Mouse (Mus musculus) B cell, adult 2 months (primary cell): ENCODE results near the gene Oxld1.
A peak's percentile ranks its signal among the peaks of the same experiment; 100 is the strongest.

ENCODE experiments used
- DNase-seq, 2 experiments: peaks; one replicate each; pipeline ENCODE4 v3.0.0; 2022

Oxld1 gene

DNA sequence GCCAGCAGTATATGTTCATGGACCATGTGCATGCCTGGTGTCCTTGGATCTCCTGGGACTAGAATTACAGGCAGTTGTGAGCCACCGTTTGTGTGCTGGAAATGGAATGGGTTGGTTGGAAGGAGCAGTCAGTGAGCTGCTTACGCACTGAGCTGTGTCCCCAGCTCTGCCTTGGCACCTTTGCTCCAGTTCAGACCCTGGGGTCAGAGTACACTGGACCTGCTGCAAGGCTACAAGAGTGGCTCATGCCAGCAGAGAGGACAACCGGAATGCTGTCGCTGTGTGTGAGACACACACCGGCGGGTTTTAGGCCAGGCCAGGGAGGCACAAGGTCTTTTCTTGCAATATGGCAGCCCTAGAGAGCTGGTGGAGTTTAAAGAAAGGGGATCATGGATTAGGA, 14.2 kb upstream of the Oxld1 start:
- no peak for DNase-seq

GRCm38 (mm10) chr11:120467736-120468092, 9.8 kb upstream of the Oxld1 start:
- DNase-seq: no peak

DNA sequence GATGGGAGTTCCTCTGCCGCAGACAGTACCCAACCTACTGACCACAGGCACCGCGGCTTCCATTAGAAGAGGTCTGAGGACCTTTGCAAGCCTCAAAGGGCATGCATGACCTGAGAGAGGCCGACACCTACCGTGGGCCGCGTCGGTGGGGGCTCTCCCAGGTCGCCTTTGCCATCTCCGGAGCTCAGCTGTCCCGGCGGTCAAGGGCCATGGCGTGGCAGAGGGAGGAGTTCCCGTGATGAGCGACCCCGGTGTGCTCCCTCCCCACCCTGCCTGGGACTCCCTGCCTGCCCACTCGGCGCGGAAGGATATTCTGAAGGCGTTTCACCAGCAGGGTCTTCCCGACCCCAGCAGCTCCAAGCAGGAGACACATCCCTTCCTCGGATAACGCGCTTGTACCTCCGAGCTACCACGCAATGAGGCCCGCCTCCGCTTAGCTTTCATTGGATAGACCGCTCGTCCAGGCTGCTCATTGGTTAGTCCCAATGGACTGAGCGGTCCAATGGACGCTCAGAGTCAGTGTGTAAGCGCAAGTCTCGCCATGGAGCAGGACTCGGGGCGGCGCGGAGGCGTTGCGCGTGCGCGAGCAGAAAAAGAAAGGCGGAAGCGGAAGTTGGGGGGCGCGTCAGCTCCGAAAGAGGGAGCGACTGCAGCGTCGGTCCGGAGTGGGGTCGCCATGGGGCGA, 9.3 kb upstream of the Oxld1 start, which contains the start of gene Arl16:
Gene Arl16 (minus strand): TSS at position 557 of the 685 bp plus-strand sequence.
- peak; percentile 93 to 94 for DNase-seq

GRCm38 (mm10) chr11:120465521-120465920, 7.7 kb upstream of the Oxld1 start:
- DNase-seq: no peak

DNA sequence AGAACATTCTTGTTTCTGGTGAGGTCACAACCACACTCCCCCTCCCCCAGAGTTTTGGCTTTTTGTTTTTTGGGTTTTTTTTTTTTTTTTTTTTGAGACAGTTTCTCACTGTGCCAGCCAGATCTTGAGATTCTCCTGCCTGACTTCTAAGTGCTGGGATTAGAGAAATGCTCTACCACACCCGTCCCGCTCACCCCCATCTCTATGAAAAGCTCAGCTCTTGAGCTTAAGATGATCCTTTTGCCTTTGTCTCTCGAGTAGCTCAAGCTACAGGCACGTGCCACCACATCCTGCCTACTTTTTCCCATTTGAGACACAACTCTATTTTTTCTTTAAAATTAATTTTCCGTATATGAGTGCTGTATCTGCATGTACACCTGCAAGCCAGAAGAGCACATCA, 6.5 kb upstream of the Oxld1 start:
- no peak for DNase-seq

GRCm38 (mm10) chr11:120463536-120463935, 5.7 kb upstream of the Oxld1 start:
- DNase-seq: no peak

- DNase-seq: no peak
Observed at GRCm38 (mm10) chr11:120458847-120459597, 1.2 kb upstream of the Oxld1 start.

DNA sequence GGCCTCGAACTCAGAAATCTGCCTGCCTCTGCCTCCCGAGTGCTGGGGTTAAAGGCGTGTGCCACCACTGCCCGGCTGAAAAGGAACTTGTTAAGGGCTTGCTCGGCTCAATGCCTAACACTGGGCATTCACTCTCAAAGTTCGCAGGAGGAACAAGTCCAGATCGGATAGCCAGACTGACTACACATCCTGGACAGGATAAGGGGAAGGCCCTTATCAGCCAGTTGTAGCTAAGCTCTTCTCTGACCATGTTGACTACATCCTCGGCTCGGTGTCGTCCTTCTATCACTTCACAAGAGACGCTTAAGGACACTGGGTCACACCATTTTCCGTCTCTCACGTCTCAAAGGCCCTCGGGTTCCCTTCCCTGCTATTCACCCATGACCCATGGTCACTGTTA, 498 bp downstream of the Oxld1 start:
- DNase-seq: peak in 1 of 2 experiments; percentile 9

DNA sequence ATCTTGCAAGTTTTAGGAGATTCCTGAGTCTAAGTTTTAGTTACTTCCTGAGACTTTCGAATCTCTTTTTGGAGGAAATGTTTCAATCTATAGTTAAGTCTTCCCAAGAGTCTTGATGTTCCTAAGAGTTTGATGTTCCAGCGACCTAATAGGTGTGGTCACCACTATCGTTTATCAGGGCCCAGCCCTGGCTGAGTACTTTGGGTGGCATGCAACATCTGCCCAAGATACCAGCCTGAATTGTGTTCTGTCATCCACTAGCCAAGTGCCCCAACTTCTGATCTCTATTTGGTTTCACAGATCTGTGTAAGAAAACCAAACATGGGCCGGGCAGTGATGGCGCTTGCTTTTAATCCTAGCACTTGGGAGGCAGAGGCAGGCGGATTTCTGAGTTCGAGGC, 2.5 kb downstream of the Oxld1 start:
- no peak for DNase-seq

- DNase-seq: no peak
Observed at GRCm38 (mm10) chr11:120454965-120455364, 2.9 kb downstream of the Oxld1 start.

GRCm38 (mm10) chr11:120453306-120453705, 4.6 kb downstream of the Oxld1 start, which contains the start of gene Pde6g:
Gene Pde6g, minus strand, starts transcription at chr11:120453500.
- no peak for DNase-seq

- no peak for DNase-seq
Observed at GRCm38 (mm10) chr11:120452246-120452645, 5.6 kb downstream of the Oxld1 start.

GRCm38 (mm10) chr11:120447179-120447578, 10.7 kb downstream of the Oxld1 start:
- no peak for DNase-seq

- no peak for DNase-seq
Observed at GRCm38 (mm10) chr11:120445475-120445874, 12.4 kb downstream of the Oxld1 start.

DNA sequence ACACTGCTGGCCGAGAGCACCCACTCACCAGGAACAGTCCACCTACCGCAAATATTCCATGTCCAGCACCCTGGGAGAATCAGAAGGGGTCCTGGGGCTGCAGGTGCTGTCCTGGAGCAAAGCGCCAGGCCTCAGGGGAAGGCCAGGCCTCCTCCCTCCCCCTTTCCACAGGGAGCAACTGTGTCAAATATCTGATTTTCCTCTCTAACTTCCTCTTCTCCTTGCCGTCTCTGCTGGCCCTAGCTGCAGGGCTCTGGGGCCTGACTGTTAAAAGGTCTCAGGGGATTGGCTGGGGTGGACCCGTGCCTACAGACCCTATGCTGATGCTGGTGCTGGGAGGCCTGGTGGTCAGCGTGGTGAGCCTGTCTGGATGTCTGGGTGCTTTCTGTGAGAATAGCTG, 13.8 kb downstream of the Oxld1 start:
- no peak for DNase-seq

DNA sequence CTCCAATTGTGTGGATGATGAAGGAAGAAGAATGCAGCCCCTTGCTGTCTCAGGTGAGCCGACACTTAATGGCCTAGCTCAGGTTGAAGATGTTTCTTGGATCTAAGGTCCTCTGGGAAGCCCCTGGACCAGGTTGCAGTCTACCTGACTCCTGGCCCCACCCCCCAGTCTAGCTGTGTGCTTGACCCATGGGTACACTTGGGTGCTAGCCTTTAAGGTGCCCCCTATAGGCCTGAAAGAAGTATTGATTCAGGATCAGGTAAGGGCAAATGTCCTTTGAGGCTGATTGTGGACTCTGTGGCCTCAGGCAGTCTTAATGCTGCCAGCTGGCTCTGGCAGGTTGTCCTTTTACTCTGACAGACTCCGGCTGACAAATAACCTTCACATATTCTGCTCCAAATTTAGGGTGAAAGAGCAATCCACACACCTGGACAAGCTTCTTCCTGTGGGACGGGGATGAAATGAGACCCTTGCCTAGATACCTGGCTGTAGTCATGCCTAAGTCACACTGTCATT, 15.0 kb downstream of the Oxld1 start:
- no peak for DNase-seq

DNA sequence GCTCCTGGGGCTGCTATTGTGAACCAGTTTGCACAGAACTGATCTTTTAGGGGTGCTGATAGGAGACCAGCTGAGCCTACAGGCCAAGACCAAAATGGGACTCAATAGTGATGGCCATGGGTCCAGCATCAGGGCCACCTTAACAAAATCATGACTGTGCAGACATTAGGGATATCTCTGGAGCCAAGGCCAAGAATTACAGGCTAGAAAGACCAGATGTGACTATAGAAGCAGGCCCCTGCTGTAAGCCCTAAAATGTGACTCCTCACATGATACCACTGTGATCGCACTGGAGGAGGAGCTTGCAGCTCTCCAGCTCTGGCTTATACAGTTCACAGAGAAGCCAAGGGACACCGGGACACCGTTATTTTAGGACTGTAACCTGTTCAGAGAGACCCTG, 15.5 kb downstream of the Oxld1 start, which contains the start of gene Tspan10:
Gene Tspan10 (plus strand): TSS at position 301 of the 400 bp plus-strand sequence.
- DNase-seq: no peak

- no peak for DNase-seq
Observed at GRCm38 (mm10) chr11:120437857-120438385, 19.9 kb downstream of the Oxld1 start.

DNA sequence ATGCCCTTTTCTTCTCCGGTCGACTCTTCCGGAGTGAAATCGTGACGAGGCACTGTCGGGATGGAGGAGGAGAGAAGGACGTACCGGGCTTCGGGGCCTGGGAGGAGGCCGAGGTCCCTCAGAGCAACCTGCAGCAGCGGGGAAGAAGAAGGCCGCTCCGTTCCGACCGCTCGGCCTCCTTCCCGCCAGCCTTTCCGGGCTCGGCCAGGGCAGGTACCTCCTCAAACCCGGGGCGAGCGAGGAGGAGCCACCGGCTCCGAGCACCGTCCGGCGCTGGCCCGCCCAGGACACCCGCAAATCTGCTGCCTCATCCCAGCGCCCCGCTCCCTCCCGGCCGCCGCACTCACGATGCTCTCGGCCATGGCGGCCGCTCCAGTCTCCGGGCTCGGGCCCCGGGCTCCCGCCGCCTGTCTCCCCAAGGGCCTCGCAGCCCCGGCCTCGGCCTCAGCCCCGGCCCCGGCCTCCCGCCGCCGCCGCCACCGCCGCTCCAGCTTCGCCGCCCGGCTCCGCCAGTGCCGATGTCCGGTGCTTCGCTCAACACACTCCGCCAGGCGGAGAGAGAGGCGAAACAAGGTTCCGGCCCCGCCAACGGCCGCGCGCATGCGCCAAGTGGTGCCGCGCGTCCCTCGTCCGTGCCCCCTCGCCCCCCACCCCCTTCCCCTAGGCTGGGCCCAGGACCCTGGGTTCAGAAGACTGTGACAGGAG, 20.6 kb downstream of the Oxld1 start, which contains the start of gene Nploc4:
Gene Nploc4 (minus strand): TSS at position 557 of the 705 bp plus-strand sequence.
- peak; percentile 89 to 92 for DNase-seq

- no peak for DNase-seq
Observed at GRCm38 (mm10) chr11:120426727-120427126, 31.1 kb downstream of the Oxld1 start.

DNA sequence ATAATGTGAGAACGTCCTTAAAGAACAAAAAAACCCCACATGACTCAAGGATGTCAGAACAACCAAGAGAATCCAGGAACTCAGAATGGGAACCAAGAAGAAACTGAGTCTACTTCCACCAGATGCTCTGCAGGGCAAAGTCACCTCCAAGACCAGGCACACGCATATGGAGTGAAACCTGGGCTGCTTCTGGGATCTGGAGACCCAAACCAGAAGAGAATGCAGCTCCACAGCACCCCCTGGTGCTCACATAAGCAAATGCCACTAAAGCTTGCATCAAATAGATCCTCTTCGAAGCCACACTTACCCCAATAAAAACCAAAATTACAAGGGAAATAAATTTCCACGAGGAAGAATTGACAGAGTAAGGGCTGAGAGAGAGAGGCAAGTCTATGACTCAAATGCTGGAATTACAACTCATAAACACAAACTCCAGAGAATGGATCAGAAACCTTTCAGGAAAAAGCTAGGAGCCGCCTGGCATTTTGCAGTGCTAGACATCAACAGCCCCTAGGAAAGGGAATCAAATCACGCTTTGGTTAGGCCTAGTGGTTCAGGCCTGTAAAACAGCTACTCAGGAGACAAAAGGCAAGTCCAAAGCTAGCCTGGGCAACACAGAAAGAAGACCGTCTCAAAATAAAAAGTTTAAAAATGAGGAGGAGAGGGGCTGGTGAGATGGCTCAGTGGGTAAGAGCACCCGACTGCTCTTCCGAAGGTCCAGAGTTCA, 34.1 kb downstream of the Oxld1 start:
- peak; percentile 71 to 74 for DNase-seq
